Mouse (Mus musculus) urinary bladder, postnatal 4 days (tissue): ENCODE data around the gene Kctd7.

Source experiments
- DNase-seq, 2 experiments: peaks; one replicate each; pipeline ENCODE4 v3.0.0; 2021 to 2022; ENCODE audit warnings: low spot score in 2 of 2

Gene Kctd7

GRCm38 (mm10) chr5:130144334-130145312 is at the start of gene Kctd7:
Gene Kctd7 (plus strand): TSS chr5:130144861.
- DNase-seq: peak; percentile 95

GRCm38 (mm10) chr5:130096754-130097153 is 47.9 kb upstream of the Kctd7 start:
- no peak for DNase-seq

GRCm38 (mm10) chr5:130097837-130098236 is 46.8 kb upstream of the Kctd7 start:
- no peak for DNase-seq

GRCm38 (mm10) chr5:130101724-130102123 is 42.9 kb upstream of the Kctd7 start:
- DNase-seq: no peak

- DNase-seq: no peak
Observed at GRCm38 (mm10) chr5:130109348-130109747, 35.3 kb upstream of the Kctd7 start.

- peak in 1 of 2 experiments; percentile 35 for DNase-seq
Observed at GRCm38 (mm10) chr5:130110632-130111464, 33.8 kb upstream of the Kctd7 start.

- no peak for DNase-seq
Observed at GRCm38 (mm10) chr5:130112653-130113052, 32.0 kb upstream of the Kctd7 start.

GRCm38 (mm10) chr5:130116116-130116515 is 28.5 kb upstream of the Kctd7 start:
- no peak for DNase-seq

GRCm38 (mm10) chr5:130116857-130117256 is 27.8 kb upstream of the Kctd7 start:
- DNase-seq: no peak

GRCm38 (mm10) chr5:130117932-130118331 is 26.7 kb upstream of the Kctd7 start:
- no peak for DNase-seq

GRCm38 (mm10) chr5:130119236-130119635 is 25.4 kb upstream of the Kctd7 start:
- no peak for DNase-seq

GRCm38 (mm10) chr5:130120070-130120736 is 24.5 kb upstream of the Kctd7 start:
- DNase-seq: no peak

GRCm38 (mm10) chr5:130120904-130121303 is 23.8 kb upstream of the Kctd7 start:
- DNase-seq: no peak

GRCm38 (mm10) chr5:130122355-130122754 is 22.3 kb upstream of the Kctd7 start:
- DNase-seq: no peak

- DNase-seq: no peak
Observed at GRCm38 (mm10) chr5:130124271-130124670, 20.4 kb upstream of the Kctd7 start.

- no peak for DNase-seq
Observed at GRCm38 (mm10) chr5:130128686-130129523, 15.8 kb upstream of the Kctd7 start.

GRCm38 (mm10) chr5:130129524-130129793 is 15.2 kb upstream of the Kctd7 start:
- no peak for DNase-seq

GRCm38 (mm10) chr5:130136597-130136996 is 8.1 kb upstream of the Kctd7 start:
- no peak for DNase-seq

- DNase-seq: peak; percentile 66 to 81
Observed at GRCm38 (mm10) chr5:130139393-130139792, 5.3 kb upstream of the Kctd7 start.

- no peak for DNase-seq
Observed at GRCm38 (mm10) chr5:130141138-130141537, 3.5 kb upstream of the Kctd7 start.

- no peak for DNase-seq
Observed at GRCm38 (mm10) chr5:130142041-130142440, 2.6 kb upstream of the Kctd7 start.
